Mouse (Mus musculus) ES-E14 (cell line): ENCODE data around the gene Defb36.

Source experiments
- CHD2 ChIP-seq: IDR thresholded peaks from 2 replicates; pipeline ENCODE4 v1.6.1; 2014; ENCODE audit warnings: mild to moderate bottlenecking, low read depth, low read length, inconsistent platforms
- HCFC1 ChIP-seq: IDR thresholded peaks from 2 replicates; pipeline ENCODE4 v1.6.1; 2012; ENCODE audit warnings: low read length, inconsistent platforms, borderline replicate concordance; ENCODE audit not compliant: insufficient read depth
- MAFK ChIP-seq: IDR thresholded peaks from 2 replicates; pipeline ENCODE4 v1.6.1; 2014; ENCODE audit warnings: mild to moderate bottlenecking, low read depth, low read length, inconsistent platforms; ENCODE audit not compliant: insufficient read depth
- ZC3H11A ChIP-seq: IDR thresholded peaks from 2 replicates; pipeline ENCODE4 v1.6.1; 2012; ENCODE audit warnings: low read depth, mild to moderate bottlenecking, inconsistent platforms, low read length, borderline replicate concordance

GRCm38 (mm10) chr2:152569881-152570280 is 34.2 kb upstream of the Defb36 start:
- no peak for TF ChIP-seq MAFK
- no peak for TF ChIP-seq ZC3H11A
- no peak for TF ChIP-seq CHD2
- no peak for TF ChIP-seq HCFC1
